Mouse (Mus musculus) fat pad, adult 2 months (tissue): ENCODE measurements at regions not wholly inside any gene's neighbourhood (a gene's known extent, or its start where the extent isn't known, plus 50 kb on each side); places are given as distances from the start of the nearest gene placed in this dataset.
A peak's percentile ranks its signal among the peaks of the same experiment; 100 is the strongest.

ENCODE experiments used
- DNase-seq: peaks from one replicate; pipeline ENCODE4 v3.0.0-alpha.2; 2011; ENCODE audit warnings: low read depth, low spot score; ENCODE audit errors: extremely low read depth

DNA sequence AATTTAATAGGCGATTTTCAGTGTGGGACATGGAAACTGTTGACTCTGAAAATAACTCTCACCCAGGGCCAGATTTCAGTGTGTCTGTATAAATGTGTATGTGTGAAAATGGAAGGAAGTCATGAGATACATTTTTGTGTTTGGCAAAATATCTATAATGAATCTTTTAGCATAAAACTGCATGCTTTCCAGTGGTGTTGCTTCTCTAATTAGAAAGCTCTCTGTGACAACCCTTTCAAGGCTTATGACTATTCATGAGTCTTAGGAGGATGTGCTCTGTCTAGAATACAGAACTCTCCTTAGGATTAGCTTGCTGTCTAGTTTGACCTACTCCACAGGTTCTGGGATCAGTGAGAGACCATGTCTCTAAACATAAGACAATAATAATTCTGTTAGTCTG lies 474.2 kb downstream of the 1810013L24Rik start:
- DNase-seq = no peak

- DNase-seq = no peak
These were observed 480.8 kb downstream of the 1810013L24Rik start for GRCm38 (mm10) chr16:9310744-9311143.

GRCm38 (mm10) chr16:9335626-9336025 lies 505.7 kb downstream of the 1810013L24Rik start:
- no peak for DNase-seq

DNA sequence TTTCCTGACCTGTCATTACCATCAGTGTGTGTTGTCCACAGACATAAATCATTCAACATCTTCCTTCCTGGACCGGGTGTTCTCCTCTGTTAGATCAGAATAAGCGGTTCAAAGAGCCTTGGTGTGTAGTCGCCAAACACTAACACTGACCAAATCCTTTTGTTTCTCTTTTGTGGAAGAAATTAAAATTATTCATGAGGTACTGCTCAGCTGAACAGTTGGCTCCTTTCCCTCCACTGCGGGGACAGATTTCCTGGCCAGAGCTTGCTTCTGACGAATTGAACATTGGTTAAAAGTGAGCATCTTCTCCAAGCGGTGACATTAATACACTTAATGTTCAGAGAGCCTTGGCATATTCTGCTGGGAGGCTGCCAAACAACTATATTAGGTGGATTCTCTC lies 506.2 kb downstream of the 1810013L24Rik start:
- no peak for DNase-seq

DNA sequence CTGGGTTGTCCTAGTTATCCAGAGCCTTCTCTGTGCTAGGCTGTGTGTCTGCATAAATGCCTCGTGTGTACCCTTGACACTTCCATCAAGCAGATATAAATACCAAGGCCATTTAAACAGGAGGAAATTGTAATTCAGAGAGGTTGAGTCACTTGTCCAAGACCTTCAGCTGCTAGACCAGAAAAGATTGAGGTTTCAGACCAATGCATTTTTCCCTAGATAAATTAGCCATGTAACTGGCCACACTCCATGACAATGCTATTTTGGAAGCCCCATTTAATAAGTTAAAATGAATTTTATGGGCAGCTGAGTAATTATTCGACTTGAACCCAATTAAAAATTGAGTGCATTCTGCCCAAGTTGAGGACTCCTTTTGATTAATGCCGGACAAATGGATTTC lies 509.6 kb downstream of the 1810013L24Rik start:
- DNase-seq = no peak

DNA sequence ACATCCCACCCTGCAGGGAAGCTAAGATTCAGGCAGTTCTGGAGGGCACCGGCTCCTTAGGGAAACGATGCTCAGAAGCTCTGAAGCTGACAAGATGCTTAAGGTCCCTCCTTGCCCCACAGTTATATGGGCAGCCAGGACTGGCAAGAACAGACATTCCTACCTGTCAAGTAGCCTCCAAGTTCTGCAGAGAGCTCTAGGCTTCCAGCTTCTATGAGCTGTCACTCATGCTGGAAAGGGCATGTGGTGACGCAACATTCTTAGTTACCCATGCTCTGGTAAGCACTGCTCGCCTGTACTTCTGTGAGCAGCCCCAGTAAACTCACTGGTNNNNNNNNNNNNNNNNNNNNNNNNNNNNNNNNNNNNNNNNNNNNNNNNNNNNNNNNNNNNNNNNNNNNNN lies 511.3 kb downstream of the 1810013L24Rik start:
- DNase-seq = no peak

DNA sequence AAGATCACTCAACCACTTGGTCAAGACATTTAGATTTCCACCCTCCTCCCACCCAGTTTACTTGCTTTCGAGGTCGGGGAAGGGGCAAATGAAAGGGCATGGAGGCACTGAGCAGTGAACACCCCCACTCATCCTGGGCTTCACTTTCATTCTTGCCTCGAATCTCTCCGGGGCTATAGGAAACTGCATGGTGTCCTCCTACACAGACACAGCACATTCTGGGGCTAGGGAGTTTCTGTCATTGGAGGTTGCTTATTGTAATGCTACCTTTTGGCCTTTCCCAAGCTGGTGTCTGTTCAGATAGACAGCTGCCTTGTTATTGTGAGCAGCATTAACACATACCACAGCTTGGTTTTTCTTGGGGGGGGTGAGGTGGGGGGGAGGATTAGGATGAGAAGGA lies 523.9 kb downstream of the 1810013L24Rik start:
- DNase-seq = no peak

DNA sequence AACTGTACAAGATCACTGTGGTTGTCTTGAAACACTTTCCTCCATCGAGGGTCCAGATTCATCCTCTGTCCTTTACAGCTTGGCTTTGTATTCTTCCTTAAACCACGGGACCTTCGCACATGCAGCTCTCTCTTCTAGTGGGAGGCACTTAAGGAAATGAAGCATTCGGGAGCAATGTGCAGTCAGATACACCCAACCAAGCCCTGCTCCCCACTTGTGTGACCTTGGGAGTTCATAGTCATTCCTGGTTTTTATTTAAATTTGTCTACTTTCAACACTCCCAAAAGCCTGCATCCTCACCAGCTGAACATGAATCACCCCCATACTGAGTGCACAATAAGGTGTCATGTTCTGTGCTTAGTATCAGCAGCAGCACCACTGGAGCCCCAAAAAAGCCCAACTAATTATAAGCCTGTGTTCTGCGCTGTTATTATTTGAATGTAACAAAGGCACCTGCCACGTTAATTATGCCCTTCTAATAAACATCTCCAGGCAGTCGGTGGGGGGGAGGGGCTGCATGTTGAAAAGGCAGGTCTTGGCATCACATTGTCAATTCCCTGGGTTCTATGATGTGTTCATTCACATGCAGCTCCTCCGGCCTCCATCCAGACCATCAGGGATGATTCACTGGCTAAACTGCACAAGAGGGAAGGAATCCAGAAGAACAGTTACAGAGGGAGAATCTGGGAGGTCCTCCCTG lies 524.6 kb downstream of the 1810013L24Rik start:
- no peak for DNase-seq

DNA sequence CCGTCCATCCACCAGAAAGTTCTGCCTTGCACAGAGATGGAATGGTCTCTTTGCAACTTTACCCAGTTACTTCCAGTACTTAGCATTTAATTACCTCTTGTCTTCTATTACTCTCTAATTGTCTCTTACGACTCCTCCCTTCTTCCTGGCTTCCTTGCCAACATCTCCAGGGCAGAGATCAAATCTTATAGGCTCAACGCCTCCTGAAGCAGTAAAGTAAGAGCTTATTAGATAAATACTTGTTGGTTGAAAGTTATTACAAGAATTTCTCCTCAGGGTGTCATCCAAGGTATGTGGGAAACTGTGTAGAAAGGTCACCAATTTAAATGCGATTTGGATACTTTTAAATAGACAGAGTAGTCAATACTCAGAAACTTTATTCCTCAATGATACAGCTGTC lies 528.8 kb downstream of the 1810013L24Rik start:
- peak; percentile 54 for DNase-seq

DNA sequence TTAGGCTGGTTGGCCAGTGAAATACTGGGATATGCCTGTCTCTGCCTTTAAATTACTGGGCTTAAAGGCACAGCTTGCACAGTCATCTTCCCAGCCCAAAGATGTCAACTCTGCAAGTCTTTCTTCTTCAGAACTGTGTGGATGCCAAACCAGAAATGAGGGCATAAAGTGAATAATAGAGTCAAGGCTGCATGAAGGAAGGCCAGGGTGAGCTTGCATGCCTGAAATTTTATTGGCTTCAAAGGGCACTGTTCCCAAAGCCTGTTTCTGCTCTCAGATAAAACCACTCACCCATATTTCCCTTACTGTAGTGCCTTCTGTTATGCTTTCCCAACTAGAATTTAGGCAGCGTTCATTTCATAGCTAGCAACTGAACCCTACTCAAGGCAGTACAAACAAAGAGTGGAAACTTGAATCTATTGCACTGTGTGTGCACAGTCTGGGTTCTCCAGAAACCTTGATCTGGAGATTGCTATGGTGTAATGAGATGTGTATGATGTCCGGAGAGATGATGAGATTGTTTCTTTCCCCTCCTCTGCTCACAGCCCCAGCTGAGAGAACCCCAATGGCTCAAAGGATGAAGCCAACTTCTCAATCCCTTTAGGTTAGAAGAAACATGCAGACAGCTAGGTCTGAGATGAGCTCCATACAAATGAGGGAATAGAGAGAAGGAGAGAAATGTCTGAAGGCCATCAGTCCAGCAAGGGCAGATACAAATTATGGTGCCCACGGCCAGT lies 529.7 kb downstream of the 1810013L24Rik start:
- DNase-seq = no peak

- no peak for DNase-seq
These were observed 530.9 kb downstream of the 1810013L24Rik start for GRCm38 (mm10) chr16:9360741-9361255.

DNA sequence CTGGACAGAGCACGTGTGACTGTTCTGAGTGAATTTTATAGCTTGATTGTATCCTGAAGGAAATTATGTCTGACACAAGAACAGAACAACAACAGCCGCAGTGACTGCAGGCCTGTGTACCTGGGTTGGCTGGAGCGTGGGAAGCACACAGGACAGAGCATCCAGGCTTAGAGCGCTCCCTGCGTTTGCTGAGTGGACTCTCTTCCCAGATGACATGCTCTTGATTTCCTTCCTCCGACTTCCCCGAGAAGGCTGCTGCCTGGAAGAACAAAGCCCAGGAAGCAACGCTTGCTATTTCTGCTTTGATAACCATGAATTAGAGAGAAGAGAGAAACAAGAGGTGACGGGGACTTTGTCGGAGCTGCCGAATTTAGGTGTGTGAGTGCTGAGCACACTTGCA lies 532.2 kb downstream of the 1810013L24Rik start:
- no peak for DNase-seq

DNA sequence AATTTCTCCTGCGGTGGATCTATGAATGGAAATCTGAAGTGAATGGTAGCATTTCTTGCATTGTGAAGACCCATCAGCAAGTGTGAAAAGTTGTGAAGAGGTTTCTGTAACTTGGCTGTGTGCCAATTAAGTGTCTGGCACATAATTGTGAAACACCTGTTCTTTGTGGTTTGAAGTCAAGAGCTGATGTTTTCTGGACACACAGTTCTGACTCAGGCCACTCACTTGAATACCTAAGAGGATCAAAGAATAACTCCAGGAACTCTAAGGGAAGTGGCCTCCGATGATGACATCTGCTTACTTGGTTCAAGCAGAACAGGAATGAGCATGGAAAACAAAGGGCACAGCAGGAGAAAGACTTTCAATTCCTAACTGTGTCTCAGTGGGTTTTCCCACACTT lies 534.2 kb downstream of the 1810013L24Rik start:
- no peak for DNase-seq

DNA sequence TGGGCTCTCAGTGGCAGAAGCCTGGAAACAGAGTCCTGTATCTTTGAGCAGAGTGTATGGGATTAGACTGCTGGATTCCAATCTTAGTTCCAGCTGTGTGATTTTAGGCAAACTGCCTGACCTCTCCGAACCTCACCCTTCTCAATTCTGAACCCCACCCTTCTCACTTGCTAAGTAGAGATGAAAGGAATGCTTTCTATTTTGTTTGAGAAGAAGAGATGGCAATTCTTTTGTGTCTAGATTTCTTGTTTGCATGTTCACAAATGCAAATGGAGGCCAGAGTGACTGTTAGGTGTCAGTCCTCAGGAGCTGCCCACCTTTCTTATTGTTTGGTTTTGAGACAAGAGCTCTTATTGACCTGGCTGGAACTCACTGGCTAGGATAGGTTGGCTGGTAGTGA lies 561.1 kb downstream of the 1810013L24Rik start:
- DNase-seq = no peak

GRCm38 (mm10) chr16:9404736-9405135 lies 574.8 kb downstream of the 1810013L24Rik start:
- no peak for DNase-seq

DNA sequence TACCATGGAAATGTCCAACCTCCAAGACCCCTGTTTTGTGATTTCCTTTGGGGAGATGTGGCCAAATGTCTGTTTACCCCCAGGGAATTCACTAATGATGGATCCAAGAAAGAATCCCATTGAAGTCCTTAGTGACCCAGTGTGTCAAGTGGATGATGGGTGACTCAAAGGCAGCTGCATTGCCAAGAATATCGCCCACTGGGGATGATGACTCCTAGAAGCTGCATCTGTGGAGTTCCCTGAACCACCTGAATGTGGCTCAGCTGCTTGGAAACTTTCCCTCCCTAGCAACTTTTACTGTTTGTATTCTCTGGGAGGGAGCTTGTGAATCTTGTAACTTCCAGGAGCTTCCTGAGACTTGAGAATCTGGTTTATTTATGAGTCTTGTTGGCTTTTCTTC lies 578.3 kb downstream of the 1810013L24Rik start:
- DNase-seq = no peak

DNA sequence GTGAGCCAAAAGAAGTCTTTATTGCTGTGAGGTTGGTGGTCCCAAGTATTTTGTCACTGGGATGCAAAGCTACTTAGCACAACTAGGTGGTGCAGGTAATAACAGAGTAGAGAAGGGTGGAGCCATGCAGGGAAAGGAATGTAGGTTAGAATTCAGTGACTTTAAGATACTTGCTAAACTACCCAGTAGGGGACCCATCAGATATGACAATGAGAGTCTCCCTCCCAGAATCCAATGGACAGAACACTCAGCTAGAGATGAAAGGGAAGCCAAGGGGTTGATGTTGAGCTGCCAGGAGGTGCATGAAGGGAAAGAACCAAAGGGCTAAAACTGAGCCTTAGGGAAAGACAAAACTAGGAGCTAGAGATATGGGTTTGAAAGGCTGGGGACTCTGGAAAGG lies 564.9 kb downstream of the Grin2a start:
- DNase-seq = no peak

- no peak for DNase-seq
These were observed 556.0 kb downstream of the Grin2a start for GRCm38 (mm10) chr16:9439300-9439856.

DNA sequence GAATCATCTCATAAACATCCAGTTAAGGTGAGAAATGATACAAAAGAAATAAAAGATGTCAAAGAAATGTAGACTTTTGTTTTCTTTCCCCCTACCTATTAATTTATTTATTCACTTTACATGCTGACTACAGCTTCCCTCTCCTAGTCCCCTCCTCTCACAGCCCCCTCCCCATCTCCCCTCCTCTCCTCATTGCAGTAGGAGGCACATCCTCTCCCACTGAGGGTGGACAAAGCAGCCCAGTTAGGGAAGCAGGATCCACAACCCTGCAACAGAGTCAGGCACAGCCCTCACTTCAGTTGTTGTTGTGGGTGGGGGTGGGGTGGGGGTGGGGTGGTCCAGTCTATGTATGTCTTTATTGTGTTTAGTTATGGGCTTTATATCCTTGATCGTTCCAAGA lies 555.5 kb downstream of the Grin2a start:
- DNase-seq = no peak

- DNase-seq = no peak
These were observed 543.3 kb downstream of the Grin2a start for GRCm38 (mm10) chr16:9452058-9452457.

GRCm38 (mm10) chr16:9457574-9457973 lies 537.8 kb downstream of the Grin2a start:
- DNase-seq = no peak

GRCm38 (mm10) chr16:9462497-9462896 lies 532.9 kb downstream of the Grin2a start:
- no peak for DNase-seq
